ENCODE assay signal across 8 mouse cellular contexts in the genomic region with DNA sequence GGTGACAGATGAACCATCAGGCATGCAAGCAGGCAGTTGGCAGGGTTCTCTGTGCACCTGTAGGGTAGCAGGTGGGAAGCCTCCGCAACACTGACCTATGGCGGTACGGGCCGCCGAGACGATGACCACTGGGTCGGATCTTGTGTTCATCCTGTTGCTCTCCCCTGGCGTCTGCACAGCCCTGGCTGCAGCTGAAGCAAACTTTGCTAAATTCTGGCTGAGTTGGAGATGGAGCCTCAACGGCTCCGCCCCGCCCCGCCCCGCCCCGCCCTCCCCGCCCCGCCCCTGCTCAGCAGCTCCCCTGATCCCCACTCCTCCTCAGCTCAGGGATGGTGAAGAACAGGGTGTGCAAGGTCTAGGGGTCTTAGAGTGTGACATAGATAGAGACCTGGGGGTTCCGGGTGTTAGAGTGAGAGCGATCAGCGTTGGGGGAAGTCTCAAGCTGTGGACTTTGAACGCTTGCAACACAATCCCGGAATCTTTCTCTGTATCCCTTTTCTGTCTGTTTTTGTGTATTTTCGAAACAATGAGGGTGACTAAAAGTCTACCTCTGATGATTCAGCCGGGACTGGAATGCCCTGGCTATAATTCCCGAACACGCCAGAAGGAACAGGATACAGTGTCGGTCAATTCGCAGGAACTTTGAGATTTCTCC. TPM values are rescaled to one million over a fixed set of nuclear protein-coding genes. Genes with fewer than 3 reads are reported as not detected.
DNase-seq lines count a peak whose midpoint lies in the region; TF ChIP-seq lines count a peak whose summit lies in the region.

TSS of gene Acat3 (minus strand) at position 450 of the 655 bp plus-strand sequence.

- H3K4me3 ChIP-seq in bone marrow macrophage, adult 2 months (ENCODE audit: insufficient read depth, low read length) = peak within 1 kb of the TSS; percentile 64
- peak within 1 kb of the TSS; percentile 47 for H3K4me3 ChIP-seq in midbrain, embryonic 10.5 days

- no peak for TF ChIP-seq CTCF in bone marrow macrophage, adult 2 months (IDR thresholded peaks at IDR 0.05; ENCODE audit: low read depth, low read length)

- DNase-seq in gastrocnemius, postnatal 14 days = peak; percentile 23
- DNase-seq in gastrocnemius, postnatal 25 days = no peak
- DNase-seq in fibroblast of lung, adult 2 months (ENCODE audit: low read depth) = peak; percentile 57
- peak; percentile 45 for DNase-seq in kidney, adult 9 months
- DNase-seq in midbrain, embryonic 10.5 days (ENCODE audit: low spot score) = peak; percentile 28
- DNase-seq in layer of hippocampus, adult 9-11 months = no peak
- DNase-seq in thymus, postnatal 25 days = no peak

- H3K36me3 ChIP-seq in midbrain, embryonic 10.5 days = peaks cover 34% of the 10 kb centered on the region

- no peak within 1 kb of the TSS for H3K27ac ChIP-seq in bone marrow macrophage, adult 2 months (ENCODE audit: insufficient read depth, low read depth, low read length)
- peak within 1 kb of the TSS; percentile 33; the same call in 1 of the 2 replicates for H3K27ac ChIP-seq in midbrain, embryonic 10.5 days (replicated peaks)

- no peak for TF ChIP-seq POLR2A in bone marrow macrophage, adult 2 months (IDR thresholded peaks at IDR 0.05; ENCODE audit: borderline replicate concordance, low read depth, low read length)

- H3K9me3 ChIP-seq in midbrain, embryonic 10.5 days (replicated peaks) = no peaks in the 10 kb centered on the region

- WGBS in midbrain, embryonic 10.5 days = 17% methylated on average over 27 of the region's 27 CpGs

- no peaks in the 10 kb centered on the region for H3K27me3 ChIP-seq in midbrain, embryonic 10.5 days (ENCODE audit: low read depth, poor library complexity, severe bottlenecking)

- H3K4me1 ChIP-seq in bone marrow macrophage, adult 2 months (ENCODE audit: control insufficient read depth, insufficient read depth, low read length) = peaks cover 9% of the 10 kb centered on the region
- H3K4me1 ChIP-seq in midbrain, embryonic 10.5 days = peaks cover 21% of the 10 kb centered on the region

- intact Hi-C loops in gastrocnemius, postnatal 14 days (cut with DNase I; ENCODE audit: low total_unique reads) = no loop called here

RNA-seq across cellular contexts. Expression of gene Acat3, which starts in this region (rescaled TPM):
- total RNA-seq in gastrocnemius, postnatal 14 days (2021) = not detected
- total RNA-seq in gastrocnemius, postnatal 25 days (2021) = not detected
- not detected in 2 replicates for polyA plus RNA-seq in bone marrow macrophage, adult 2 months (2012; ENCODE audit: insufficient read depth, insufficient read length, missing spikeins)
- 1.5 and 1.6 TPM in 2 replicates for polyA plus RNA-seq in midbrain, embryonic 10.5 days (2016; fragmentation: Nextera tagmentation; extraction: Ambion mirVana)

Comparison
In these comparisons a context has a peak if more than half of its experiments do, and no peak if none do; other contexts are left out.
1. Peak in DNase-seq in gastrocnemius, postnatal 14 days; RNA of the gene not detected or under 1 TPM.
2. DNase-seq: peak in fibroblast of lung, adult 2 months (single experiment), kidney, adult 9 months (single experiment) and midbrain, embryonic 10.5 days (single experiment); none in gastrocnemius, postnatal 25 days (single experiment), layer of hippocampus, adult 9-11 months (single experiment) and thymus, postnatal 25 days (single experiment).